Mouse (Mus musculus) olfactory bulb, adult 2 months (tissue): ENCODE results near the gene Rhobtb1. TPM values are rescaled to one million over a fixed set of nuclear protein-coding genes. Genes with fewer than 3 reads are reported as not detected.

Experiments used
- H3K27ac ChIP-seq: fragments of 200-500 bp; 2 replicates; pipeline ENCODE4 v1.5.1; 2012; ENCODE audit warnings: low read depth, low read length; ENCODE audit not compliant: insufficient read depth
- H3K4me1 ChIP-seq: fragments of 200-500 bp; 2 replicates; pipeline ENCODE4 v1.6.1; 2012; ENCODE audit warnings: low read length; ENCODE audit not compliant: control insufficient read depth, insufficient read depth
- H3K4me3 ChIP-seq: fragments of 200-500 bp; 2 replicates; pipeline ENCODE4 v1.5.1; 2012; ENCODE audit warnings: mild to moderate bottlenecking, low read depth, low read length, moderate library complexity; ENCODE audit not compliant: insufficient read depth
- CTCF ChIP-seq: fragments of 200-500 bp; IDR thresholded peaks from 2 replicates; pipeline ENCODE4 v1.5.1; 2012; ENCODE audit warnings: low read depth, mild to moderate bottlenecking, low read length, moderate library complexity; ENCODE audit not compliant: insufficient read depth
- POLR2A ChIP-seq: fragments of 200-500 bp; IDR thresholded peaks from 2 replicates; pipeline ENCODE4 v1.6.1; 2012; ENCODE audit warnings: mild to moderate bottlenecking, low read depth, low read length, moderate library complexity; ENCODE audit not compliant: insufficient read depth
- WGBS: fragments of 180-500 bp; shearing (Covaris S2); methylation state at CpG from one replicate; pipeline ENCODE4 v1.1.7; 2018; 5-methylcytosine and 5-hydroxymethylcytosine counted together
- polyA plus RNA-seq: library from polyadenylated mRNA; stranded (reverse); fragments of >200 nt; gene quantifications from 2 replicates; pipeline ENCODE4 v1.2.4, GENCODE M21; 2012; ENCODE audit warnings: low replicate concordance; ENCODE audit not compliant: missing spikeins, insufficient read depth, insufficient read length

Rhobtb1 gene
- polyA plus RNA-seq, 1 experiment = not detected

DNA sequence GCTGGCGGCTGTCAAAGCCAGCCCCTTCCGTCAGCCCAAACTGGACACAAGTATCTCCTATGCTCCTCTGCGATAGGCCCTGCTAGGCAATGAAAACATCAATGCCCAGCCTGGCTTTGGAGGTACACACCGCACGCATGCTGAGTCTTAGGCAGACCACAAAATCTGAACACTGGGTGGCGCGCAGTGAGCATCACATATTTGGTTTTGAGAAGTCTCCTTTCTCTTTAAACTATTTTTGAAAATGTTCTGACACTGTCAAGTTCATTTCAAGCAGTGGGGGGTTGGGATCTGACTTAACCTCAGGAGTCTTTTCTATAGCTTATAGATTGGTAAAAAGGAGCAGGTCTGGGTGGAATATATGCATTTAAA, 128.4 kb downstream of the Rhobtb1 start:
- H3K27ac ChIP-seq = no peak overlapping the region

DNA sequence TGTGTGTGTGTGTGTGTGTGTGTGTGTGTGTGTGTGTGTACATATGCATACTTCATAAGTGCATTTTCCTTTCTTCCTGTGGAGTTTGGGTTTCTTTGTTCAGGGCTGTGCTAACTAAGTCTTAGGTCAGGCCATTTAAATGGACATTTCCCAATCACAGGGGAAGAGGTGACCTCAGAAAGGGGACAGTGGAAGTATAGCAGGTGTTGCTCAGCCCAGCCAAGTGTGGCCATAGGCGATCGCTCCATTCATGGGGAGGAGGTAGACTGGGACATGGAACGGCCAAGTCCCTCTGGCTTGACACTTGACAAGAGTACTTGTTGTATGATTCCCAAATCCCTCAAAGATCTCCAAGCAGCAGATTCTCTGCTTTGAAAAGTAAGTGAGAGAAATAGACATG, 135.7 kb downstream of the Rhobtb1 start:
- no peaks in the 10 kb centered on the region for H3K4me1 ChIP-seq
- TF ChIP-seq CTCF = no peak
- no peak for TF ChIP-seq POLR2A
- no peak overlapping the region for H3K27ac ChIP-seq
- WGBS = 99% methylated on average over 3 of the region's 3 CpGs
- H3K4me3 ChIP-seq = no peak overlapping the region

More for the DNA sequence above, 128.4 kb downstream of the Rhobtb1 start:
- no peak for TF ChIP-seq POLR2A
- TF ChIP-seq CTCF = no peak
- 90% methylated on average over 7 of the region's 7 CpGs for WGBS
- Histone ChIP-seq H3K4me1 (no peaks in the 10 kb centered on the region), H3K4me3 (no peak overlapping the region)

DNA sequence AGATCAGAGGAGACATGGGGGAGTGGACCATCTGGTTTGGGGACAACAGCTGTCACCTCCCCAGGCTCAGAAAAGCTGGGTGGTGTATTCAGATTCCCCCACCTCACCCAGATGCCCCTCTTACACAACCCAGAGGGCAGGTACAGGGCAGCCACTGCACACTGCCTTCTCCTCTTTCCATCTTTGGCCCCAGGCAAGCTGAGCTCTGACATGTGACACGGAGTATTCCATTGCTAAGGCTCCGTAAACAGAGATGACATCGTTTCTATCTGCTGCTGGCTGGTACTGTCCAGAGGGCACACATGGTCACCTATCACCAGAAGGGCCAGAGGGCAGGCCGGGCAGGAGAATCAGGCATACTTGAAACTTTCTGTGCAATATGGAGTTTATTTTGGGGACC, 136.9 kb downstream of the Rhobtb1 start:
- no peaks in the 10 kb centered on the region for H3K4me1 ChIP-seq
- no peak overlapping the region for H3K4me3 ChIP-seq
- H3K27ac ChIP-seq = no peak overlapping the region
- 94% methylated on average over 4 of the region's 4 CpGs for WGBS
- TF ChIP-seq POLR2A (no peak), CTCF (no peak)

DNA sequence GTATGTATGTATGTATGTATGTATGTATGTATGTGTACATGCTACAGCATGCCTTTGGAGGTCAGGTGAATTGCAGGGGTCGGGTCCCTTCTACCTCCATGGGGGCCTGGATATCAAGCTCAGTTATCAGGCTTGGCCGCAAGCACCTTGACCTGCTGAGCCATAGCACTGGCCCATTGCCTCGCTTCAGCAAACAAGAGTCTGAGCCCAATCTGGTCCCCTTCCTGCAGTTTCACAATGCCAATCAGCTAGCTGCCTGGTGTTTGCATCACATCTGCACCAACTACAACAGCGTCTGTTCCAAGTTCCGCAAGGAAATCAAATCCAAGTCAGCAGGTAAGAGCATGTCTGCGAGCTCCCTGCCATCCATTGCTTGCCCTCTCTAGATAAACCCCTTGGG, 137.5 kb downstream of the Rhobtb1 start:
- Histone ChIP-seq H3K4me1 (no peaks in the 10 kb centered on the region), H3K27ac (no peak overlapping the region), H3K4me3 (no peak overlapping the region)
- 96% methylated on average over 6 of the region's 6 CpGs for WGBS
- TF ChIP-seq CTCF = no peak
- no peak for TF ChIP-seq POLR2A

DNA sequence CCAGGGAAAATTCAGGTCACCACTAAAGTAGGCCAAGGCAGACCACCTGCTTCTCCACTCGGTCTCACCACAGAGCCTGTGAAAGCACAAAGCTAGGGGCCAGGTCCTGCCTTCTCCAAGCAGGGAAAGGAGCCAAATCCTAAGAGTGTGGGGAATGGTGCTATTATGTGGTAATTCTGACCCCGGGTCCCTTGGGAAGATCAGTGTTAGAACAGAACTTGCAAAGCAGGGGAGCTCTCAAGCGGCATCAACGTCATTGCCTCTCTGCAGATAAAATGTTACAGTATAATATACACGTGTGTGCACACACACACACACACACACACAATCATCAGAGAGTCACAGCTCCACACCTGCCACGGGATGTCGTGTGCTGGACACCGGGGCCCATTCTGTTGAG, 139.5 kb downstream of the Rhobtb1 start:
- WGBS = 90% methylated on average over 8 of the region's 8 CpGs
- H3K4me1 ChIP-seq = no peaks in the 10 kb centered on the region
- H3K27ac ChIP-seq = no peak overlapping the region
- TF ChIP-seq CTCF (no peak), POLR2A (no peak)
- H3K4me3 ChIP-seq = no peak overlapping the region

DNA sequence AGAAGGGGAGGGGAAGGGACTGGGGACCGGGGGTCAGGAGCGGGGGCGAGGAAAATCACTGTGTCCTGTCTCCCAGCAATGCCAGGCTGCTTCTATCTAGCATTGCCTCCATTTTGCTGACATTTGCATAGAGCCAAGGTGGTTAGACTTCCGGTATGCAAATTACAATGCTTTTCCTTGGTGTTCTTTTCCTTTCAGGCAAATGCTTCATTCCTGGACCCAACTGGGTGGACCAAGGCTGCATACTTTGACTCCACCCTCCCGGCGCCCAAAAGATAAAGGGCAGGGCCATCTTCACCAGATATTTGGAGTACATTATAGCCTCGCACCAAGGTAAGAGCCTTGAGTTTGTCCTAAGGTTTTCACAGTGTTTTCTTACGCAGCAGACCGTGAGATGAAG, 144.7 kb downstream of the Rhobtb1 start:
- 88% methylated on average over 9 of the region's 9 CpGs for WGBS
- TF ChIP-seq CTCF (no peak), POLR2A (no peak)
- Histone ChIP-seq H3K27ac (no peak overlapping the region), H3K4me1 (no peaks in the 10 kb centered on the region), H3K4me3 (no peak overlapping the region)

DNA sequence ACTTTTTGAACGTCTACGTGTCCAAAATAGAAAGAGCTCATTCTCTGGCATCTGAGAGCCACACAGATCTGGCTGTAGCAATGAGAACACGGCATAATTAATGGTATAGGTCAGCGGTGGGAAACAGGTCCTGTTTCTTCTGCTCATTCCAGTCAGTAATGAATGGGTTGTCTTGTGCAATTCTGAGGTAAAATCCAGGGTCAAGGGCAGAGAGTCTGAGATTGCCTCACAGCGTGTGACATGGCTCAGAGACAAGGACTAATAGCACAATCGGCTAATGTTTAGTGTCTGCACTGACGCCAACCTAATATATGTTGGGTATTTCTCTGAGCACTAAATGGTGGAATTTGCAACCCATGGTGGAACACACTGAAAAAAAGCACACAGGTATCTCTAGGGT, 148.8 kb downstream of the Rhobtb1 start:
- Histone ChIP-seq H3K27ac (no peak overlapping the region), H3K4me1 (no peaks in the 10 kb centered on the region), H3K4me3 (no peak overlapping the region)
- 87% methylated on average over 7 of the region's 7 CpGs for WGBS
- TF ChIP-seq CTCF = no peak
- TF ChIP-seq POLR2A = no peak

DNA sequence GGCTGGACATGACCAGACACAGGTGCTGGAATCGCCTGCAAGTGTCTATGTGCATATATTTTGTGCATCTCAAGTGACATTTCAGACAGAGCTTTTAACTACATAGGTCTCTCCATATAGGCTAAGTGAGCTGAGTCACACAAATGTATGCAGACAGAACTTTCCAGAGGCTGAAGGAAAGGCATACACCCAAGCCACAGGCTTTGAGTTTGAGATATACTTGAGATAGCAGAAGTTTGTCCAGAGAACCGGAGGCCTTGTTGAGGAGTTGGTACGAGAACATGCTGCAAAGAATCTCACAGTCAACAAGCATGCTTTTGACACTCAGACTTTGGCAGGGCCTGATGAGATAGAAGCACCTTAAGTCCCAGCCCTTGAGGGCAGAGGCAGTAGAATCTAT, 151.4 kb downstream of the Rhobtb1 start:
- TF ChIP-seq POLR2A = no peak
- TF ChIP-seq CTCF = no peak
- no peak overlapping the region for H3K27ac ChIP-seq
- H3K4me3 ChIP-seq = no peak overlapping the region
- 94% methylated on average over 3 of the region's 3 CpGs for WGBS
- no peaks in the 10 kb centered on the region for H3K4me1 ChIP-seq

DNA sequence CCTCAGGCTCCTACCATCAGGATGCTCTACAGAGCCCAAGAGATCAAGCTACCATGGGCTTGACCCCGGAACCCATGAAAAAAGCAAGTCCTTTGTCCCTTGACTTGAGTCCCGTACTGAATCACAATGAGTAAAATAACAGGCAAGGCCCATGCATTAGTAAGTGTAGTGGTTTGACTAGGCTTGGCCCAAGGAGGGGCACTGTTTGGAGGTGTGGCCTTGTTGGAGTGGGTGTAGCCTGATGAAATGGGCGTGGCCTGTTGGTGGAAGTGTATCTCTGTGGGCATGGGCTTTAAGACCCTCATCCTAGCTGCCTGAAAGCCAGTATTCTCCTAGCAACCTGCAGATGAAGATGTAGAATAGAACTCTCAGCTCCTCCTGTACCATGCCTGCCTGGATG, 153.6 kb downstream of the Rhobtb1 start:
- H3K4me1 ChIP-seq = no peaks in the 10 kb centered on the region
- no peak overlapping the region for H3K27ac ChIP-seq
- TF ChIP-seq CTCF = no peak
- no peak for TF ChIP-seq POLR2A
- WGBS = 86% methylated on average over 3 of the region's 3 CpGs
- no peak overlapping the region for H3K4me3 ChIP-seq

DNA sequence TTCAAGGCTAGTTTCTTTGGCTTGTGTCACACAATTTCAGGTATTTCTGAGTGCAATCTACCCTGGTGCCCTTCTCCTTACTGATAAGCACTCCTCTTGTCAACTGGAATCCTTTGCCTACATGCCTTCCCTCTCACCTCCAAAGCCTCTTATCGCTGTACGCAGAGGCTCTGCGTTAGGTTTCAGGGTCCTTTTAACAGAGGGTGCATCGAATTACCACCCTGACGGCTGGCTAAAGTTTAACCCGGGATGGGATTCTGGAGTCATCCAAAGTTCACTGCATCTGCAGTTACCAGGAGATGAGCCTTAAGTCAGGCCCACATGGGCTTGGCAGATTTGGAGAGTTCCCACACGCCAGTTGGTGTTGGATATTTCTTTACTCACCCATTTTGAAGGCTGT, 154.4 kb downstream of the Rhobtb1 start:
- no peak overlapping the region for H3K4me3 ChIP-seq
- H3K27ac ChIP-seq = no peak overlapping the region
- no peak for TF ChIP-seq POLR2A
- TF ChIP-seq CTCF = no peak
- WGBS = 88% methylated on average over 7 of the region's 7 CpGs
- no peaks in the 10 kb centered on the region for H3K4me1 ChIP-seq

DNA sequence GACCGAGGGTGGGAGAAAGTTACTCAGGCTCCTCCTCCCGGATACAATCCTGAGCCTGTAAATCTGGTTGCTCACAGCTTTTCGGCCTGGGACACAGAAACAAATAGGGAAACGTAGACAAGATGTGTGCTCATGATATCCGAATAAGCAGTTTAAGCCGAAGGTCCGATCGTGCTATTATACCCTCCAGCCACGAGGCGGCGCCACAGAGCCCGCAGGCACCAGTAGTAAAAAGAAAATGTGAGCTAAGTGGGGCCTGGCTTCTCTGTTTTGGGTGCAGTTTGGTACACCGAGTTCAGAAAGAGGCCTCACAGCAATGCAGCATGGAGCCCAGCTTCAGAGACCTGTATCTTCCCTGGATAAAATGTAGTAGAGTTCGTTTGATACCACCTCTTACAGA, 155.0 kb downstream of the Rhobtb1 start:
- peak; percentile 53 for TF ChIP-seq CTCF
- no peak for TF ChIP-seq POLR2A
- no peaks in the 10 kb centered on the region for H3K4me1 ChIP-seq
- H3K4me3 ChIP-seq = no peak overlapping the region
- 72% methylated on average over 14 of the region's 14 CpGs for WGBS
- H3K27ac ChIP-seq = no peak overlapping the region
